Mouse (Mus musculus) spleen, adult 2 months (tissue): ENCODE data around the gene Aqp2. TPM values are rescaled to one million over a fixed set of nuclear protein-coding genes. Genes with fewer than 3 reads are reported as not detected.

Experiments
- DNase-seq, 2 experiments: peaks; one replicate each; pipeline versions ENCODE4 v3.0.0 to v3.0.0-alpha.2; 2012 to 2021; ENCODE audit warnings: low spot score in 2 of 2, low read depth in 1 of 2
- H3K27ac ChIP-seq: fragments of 200-500 bp; 2 replicates; pipeline ENCODE4 v1.5.1; 2012; ENCODE audit warnings: low read length, inconsistent platforms; ENCODE audit not compliant: insufficient read depth
- H3K27me3 ChIP-seq: fragments of 200-500 bp; 2 replicates; pipeline ENCODE4 v1.6.1; 2012; ENCODE audit warnings: mild to moderate bottlenecking, moderate library complexity, low read length, inconsistent platforms; ENCODE audit not compliant: control insufficient read depth, insufficient read depth
- H3K36me3 ChIP-seq: fragments of 200-500 bp; 2 replicates; pipeline ENCODE4 v1.6.1; 2012; ENCODE audit warnings: mild to moderate bottlenecking, low read length, inconsistent platforms; ENCODE audit not compliant: control insufficient read depth, insufficient read depth
- H3K4me1 ChIP-seq: fragments of 200-500 bp; 2 replicates; pipeline ENCODE4 v1.6.1; 2011; ENCODE audit warnings: inconsistent platforms; ENCODE audit not compliant: control insufficient read depth, insufficient read depth, insufficient read length
- H3K4me3 ChIP-seq: fragments of 200-500 bp; 2 replicates; pipeline ENCODE4 v1.5.1; 2011; ENCODE audit warnings: mild to moderate bottlenecking, inconsistent platforms; ENCODE audit not compliant: insufficient read depth, insufficient read length; ENCODE audit errors: extremely low read depth
- CTCF ChIP-seq: fragments of 200-500 bp; IDR thresholded peaks from 2 replicates; pipeline ENCODE4 v1.5.1; 2011; ENCODE audit warnings: mild to moderate bottlenecking, inconsistent platforms; ENCODE audit not compliant: insufficient read depth, insufficient read length, insufficient replicate concordance; ENCODE audit errors: extremely low read depth
- POLR2A ChIP-seq: fragments of 200-500 bp; IDR thresholded peaks from 2 replicates; pipeline ENCODE4 v1.6.1; 2011; ENCODE audit warnings: low read depth, low read length, inconsistent platforms
- WGBS: fragments of 180-500 bp; shearing (Covaris S2); methylation state at CpG from one replicate; pipeline ENCODE4 v1.1.7; 2018; 5-methylcytosine and 5-hydroxymethylcytosine counted together
- polyA plus RNA-seq: library from polyadenylated mRNA; depleted of rRNA; stranded (reverse); fragments of >200 nt; gene quantifications from 2 replicates; pipeline ENCODE4 v1.2.3, GENCODE M21; 2012; rRNA removed

The Aqp2 gene
- polyA plus RNA-seq, 1 experiment = 0.05 TPM

- TF ChIP-seq POLR2A (no peak), CTCF (no peak)
- H3K4me1 ChIP-seq = no peaks in the 10 kb centered on the region
- no peak for DNase-seq
- WGBS = 20% methylated on average over 12 of the region's 12 CpGs
- no peak overlapping the region for H3K27ac ChIP-seq
- H3K4me3 ChIP-seq = no peak overlapping the region
- H3K27me3 ChIP-seq = peaks cover 1% of the 10 kb centered on the region; the same call in 1 of the 2 replicates
- H3K36me3 ChIP-seq = no peaks in the 10 kb centered on the region
Measured at GRCm38 (mm10) chr15:99614753-99615152, 35.9 kb downstream of the Aqp2 start.

DNA sequence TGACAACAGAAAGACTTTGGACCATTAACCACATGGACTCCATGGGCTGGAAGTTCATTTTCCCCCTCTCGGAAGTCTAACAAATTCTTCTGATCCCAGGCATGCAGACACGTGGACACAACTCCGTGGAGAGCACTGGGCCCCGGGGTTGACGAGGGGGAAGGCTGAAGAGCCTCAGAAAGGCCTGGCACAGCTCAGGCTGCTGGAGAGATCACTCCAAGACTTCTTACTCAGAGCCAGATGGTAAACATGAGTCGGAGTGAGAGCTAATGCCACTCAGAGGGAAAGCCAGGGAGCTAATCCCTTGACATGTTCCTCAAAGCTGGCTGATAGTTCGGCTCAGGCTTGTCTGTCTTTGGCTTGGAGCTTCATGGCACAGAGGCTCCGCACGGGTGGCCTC is 36.4 kb downstream of the Aqp2 start:
- TF ChIP-seq CTCF (no peak), POLR2A (no peak)
- WGBS = 70% methylated on average over 9 of the region's 9 CpGs
- H3K27ac ChIP-seq = no peak overlapping the region
- no peaks in the 10 kb centered on the region for H3K4me1 ChIP-seq
- no peak overlapping the region for H3K4me3 ChIP-seq
- DNase-seq = no peak
- H3K27me3 ChIP-seq = peaks cover 1% of the 10 kb centered on the region; the same call in 1 of the 2 replicates
- H3K36me3 ChIP-seq = no peaks in the 10 kb centered on the region

- 54% methylated on average over 3 of the region's 3 CpGs for WGBS
Measured at GRCm38 (mm10) chr15:99618595-99618994, 39.7 kb downstream of the Aqp2 start.

DNA sequence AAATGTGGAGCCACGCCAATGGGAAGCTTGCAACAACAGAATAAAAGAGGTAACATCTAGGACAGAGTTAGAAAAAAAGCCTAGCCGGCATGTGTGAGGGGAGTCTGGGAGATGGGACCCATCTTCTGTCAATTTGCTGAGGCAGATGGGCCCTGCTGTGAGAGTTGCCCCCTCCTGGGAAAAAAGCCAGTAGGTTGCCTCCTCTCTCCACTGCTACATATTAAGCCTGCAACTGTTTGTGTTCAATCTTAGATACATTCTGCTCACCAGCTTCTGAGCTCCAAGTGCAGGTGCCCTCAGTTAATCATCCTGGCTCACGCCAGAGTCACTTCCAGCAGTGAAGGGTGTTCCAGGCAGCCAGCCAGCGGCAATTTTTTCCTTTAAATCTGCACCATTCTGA is 41.0 kb downstream of the Aqp2 start:
- WGBS = 95% methylated on average over 4 of the region's 4 CpGs
- no peak for TF ChIP-seq CTCF
- no peak for TF ChIP-seq POLR2A
- no peak for DNase-seq
- no peak overlapping the region for H3K4me3 ChIP-seq
- no peaks in the 10 kb centered on the region for H3K27me3 ChIP-seq
- no peaks in the 10 kb centered on the region for H3K4me1 ChIP-seq
- H3K27ac ChIP-seq = no peak overlapping the region
- peaks cover 6% of the 10 kb centered on the region for H3K36me3 ChIP-seq

More at GRCm38 (mm10) chr15:99618595-99618994, 39.7 kb downstream of the Aqp2 start:
- H3K27me3 ChIP-seq = no peaks in the 10 kb centered on the region
- TF ChIP-seq POLR2A = no peak
- TF ChIP-seq CTCF = no peak
- no peak overlapping the region for H3K4me3 ChIP-seq
- H3K36me3 ChIP-seq = peaks cover 5% of the 10 kb centered on the region
- DNase-seq = no peak
- no peaks in the 10 kb centered on the region for H3K4me1 ChIP-seq
- no peak overlapping the region for H3K27ac ChIP-seq

- Histone ChIP-seq H3K27ac (no peak overlapping the region), H3K4me3 (no peak overlapping the region), H3K4me1 (no peaks in the 10 kb centered on the region), H3K27me3 (no peaks in the 10 kb centered on the region), H3K36me3 (peaks cover 10% of the 10 kb centered on the region)
- WGBS = 94% methylated on average over 11 of the region's 11 CpGs
- TF ChIP-seq CTCF = no peak
- TF ChIP-seq POLR2A = no peak
- DNase-seq = no peak
Measured at GRCm38 (mm10) chr15:99622063-99622462, 43.2 kb downstream of the Aqp2 start.

DNA sequence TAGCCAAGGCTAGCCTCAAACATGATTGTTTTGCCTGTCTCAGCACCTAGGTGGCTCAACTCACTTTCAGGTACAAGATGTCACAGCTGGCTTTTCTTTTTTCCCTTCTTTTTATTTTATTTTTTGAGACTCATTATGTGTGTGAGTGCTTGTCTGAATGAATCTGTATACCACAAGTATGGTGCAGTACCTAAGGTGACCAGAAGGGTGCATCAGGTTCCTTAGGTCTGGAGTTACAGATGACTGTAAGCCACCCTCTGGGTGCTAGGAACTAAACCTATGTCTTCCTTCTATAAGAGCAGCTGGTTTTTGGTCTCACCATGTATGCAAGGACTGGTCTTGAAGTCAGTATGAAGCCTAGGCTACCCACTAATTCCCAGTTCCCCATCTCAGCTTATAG is 52.8 kb downstream of the Aqp2 start:
- Histone ChIP-seq H3K4me3 (no peak overlapping the region), H3K27me3 (no peaks in the 10 kb centered on the region), H3K36me3 (peaks cover 18% of the 10 kb centered on the region), H3K27ac (no peak overlapping the region), H3K4me1 (no peaks in the 10 kb centered on the region)
- DNase-seq = no peak
- no peak for TF ChIP-seq POLR2A
- TF ChIP-seq CTCF = no peak

Other genes starting within 250 kb of the Aqp2 start
- 25.6 and 30.8 TPM in 2 replicates for gene Fmnl3, start 208.6 kb upstream of the Aqp2 start, polyA plus RNA-seq
- 434 and 466 TPM in 2 replicates for gene Tmbim6, start 186.2 kb upstream of the Aqp2 start, polyA plus RNA-seq
- gene Nckap5l, start 121.3 kb upstream of the Aqp2 start, polyA plus RNA-seq = 10.9 and 11.5 TPM in 2 replicates
- 5.1 and 7.4 TPM in 2 replicates for gene Bcdin3d, start 104.3 kb upstream of the Aqp2 start, polyA plus RNA-seq
- 0.06 TPM in 1 of 2 replicates, not detected in the other for gene Faim2, start 50.9 kb upstream of the Aqp2 start, polyA plus RNA-seq
- 0.27 and 0.74 TPM in 2 replicates for gene Aqp5, start 11.7 kb downstream of the Aqp2 start, polyA plus RNA-seq
- not detected in 2 replicates for gene Aqp6, start 22.3 kb downstream of the Aqp2 start, polyA plus RNA-seq
- 12.7 and 15.7 TPM in 2 replicates for gene Racgap1, start 72.6 kb downstream of the Aqp2 start, polyA plus RNA-seq
- 1.3 and 2.0 TPM in 2 replicates for gene Asic1, start 91.3 kb downstream of the Aqp2 start, polyA plus RNA-seq
- 24.7 and 35.0 TPM in 2 replicates for gene Smarcd1, start 123.1 kb downstream of the Aqp2 start, polyA plus RNA-seq
- 0.80 and 1.0 TPM in 2 replicates for gene Gm17349, start 126.4 kb downstream of the Aqp2 start, polyA plus RNA-seq
- gene Gpd1, start 138.5 kb downstream of the Aqp2 start, polyA plus RNA-seq = 5.3 and 8.5 TPM in 2 replicates
- gene Cox14, start 146.6 kb downstream of the Aqp2 start, polyA plus RNA-seq = 109 and 168 TPM in 2 replicates
- gene Cers5, start 193.8 kb downstream of the Aqp2 start, polyA plus RNA-seq = 27.2 and 30.0 TPM in 2 replicates